Mouse (Mus musculus) kidney, embryonic 16.5 days (tissue): ENCODE results near the gene Cdk16. TPM values are rescaled to one million over a fixed set of nuclear protein-coding genes. Genes with fewer than 3 reads are reported as not detected.

ENCODE experiments used
- ATAC-seq: fragments of 200-750 bp; cut with Nextera tagmentation; 2 replicates; pipeline ENCODE4 v1.8.0; 2017; ENCODE audit warnings: moderate TSS enrichment; ENCODE audit not compliant: low FRiP score, low TSS enrichment
- H3K27ac ChIP-seq: fragments of 300-500 bp; sonication (generic); 2 replicates; pipeline ENCODE4 v1.5.1; 2014; ENCODE audit warnings: low read length
- H3K27me3 ChIP-seq: fragments of 300-500 bp; sonication (generic); 2 replicates; pipeline ENCODE4 v1.6.1; 2014; ENCODE audit warnings: low read length, control low read depth, mixed read lengths; ENCODE audit not compliant: insufficient read depth
- H3K36me3 ChIP-seq: fragments of 300-500 bp; sonication (generic); 2 replicates; pipeline ENCODE4 v1.6.1; 2014; ENCODE audit warnings: low read length, control low read depth, mixed read lengths; ENCODE audit not compliant: insufficient read depth
- H3K4me1 ChIP-seq: fragments of 300-500 bp; sonication (generic); 2 replicates; pipeline ENCODE4 v1.6.1; 2014; ENCODE audit warnings: low read length, control low read depth, mixed read lengths; ENCODE audit not compliant: insufficient read depth
- H3K4me2 ChIP-seq: fragments of 300-500 bp; sonication (generic); replicated peaks from 2 replicates; pipeline ENCODE4 v1.6.1; 2014; ENCODE audit warnings: low read depth, low read length
- H3K4me3 ChIP-seq: fragments of 300-500 bp; sonication (generic); 2 replicates; pipeline ENCODE4 v1.5.1; 2014; ENCODE audit warnings: mild to moderate bottlenecking, low read length
- H3K9ac ChIP-seq: fragments of 300-500 bp; sonication (generic); replicated peaks from 2 replicates; pipeline ENCODE4 v1.6.1; 2014; ENCODE audit warnings: low read length
- H3K9me3 ChIP-seq: fragments of 300-500 bp; sonication (generic); 2 replicates; pipeline ENCODE4 v1.6.1; 2016; ENCODE audit warnings: low read length, control low read depth
- WGBS: fragments of 180-500 bp; shearing (Covaris S2); extraction: QIAGEN DNeasy Blood & Tissue Kit; methylation state at CpG from one replicate; pipeline ENCODE4 v1.1.7; 2014; 5-methylcytosine and 5-hydroxymethylcytosine counted together
- polyA plus RNA-seq: library from polyadenylated mRNA; unstranded; fragments of >200 nt; fragmentation: Nextera tagmentation; extraction: Ambion mirVana; gene quantifications from 2 replicates; pipeline ENCODE4 v1.2.1, GENCODE M21; 2015

Gene Cdk16
- 101 and 110 TPM in 2 replicates for polyA plus RNA-seq

DNA sequence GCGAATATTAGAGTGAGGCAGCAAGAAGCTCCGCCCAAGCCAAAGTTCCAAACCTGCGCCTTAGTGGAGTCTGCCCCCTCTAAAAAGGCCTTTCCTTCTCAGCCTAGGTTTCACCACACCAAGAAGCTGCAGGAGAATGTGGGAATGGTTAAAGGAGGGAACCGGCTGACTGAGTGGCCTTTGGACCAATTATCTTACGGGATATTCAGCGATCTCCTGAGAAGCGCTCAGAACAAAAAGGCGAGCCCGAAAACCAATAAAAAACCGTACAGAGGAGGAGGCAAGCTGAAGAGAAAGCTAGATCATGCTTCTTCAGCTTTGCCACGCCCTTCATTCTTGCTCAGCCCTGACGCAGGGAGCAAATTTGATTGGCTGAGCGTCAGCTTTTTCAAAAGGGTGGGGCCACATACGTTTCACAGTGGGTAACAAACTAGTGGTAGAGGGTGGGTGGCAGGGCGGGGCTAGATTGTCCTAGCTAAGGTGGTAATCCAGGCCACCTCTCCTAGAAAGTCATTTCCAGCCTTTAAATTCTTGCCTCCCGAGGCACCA is at the start of gene Cdk16:
Cdk16 (plus strand) TSS at position 436 of the 549 bp plus-strand sequence.
- Histone ChIP-seq H3K4me1 (peaks cover 14% of the 10 kb centered on the region), H3K9me3 (no peaks in the 10 kb centered on the region), H3K9ac (peak within 1 kb of the TSS; percentile 88), H3K27ac (peak within 1 kb of the TSS; percentile 96), H3K4me3 (peak within 1 kb of the TSS; percentile 70), H3K36me3 (peaks cover 10% of the 10 kb centered on the region; the same call in 1 of the 2 replicates), H3K27me3 (no peaks in the 10 kb centered on the region), H3K4me2 (peak within 1 kb of the TSS; percentile 71)
- 23% methylated on average over 16 of the region's 16 CpGs for WGBS
- peak; percentile 96 for ATAC-seq

DNA sequence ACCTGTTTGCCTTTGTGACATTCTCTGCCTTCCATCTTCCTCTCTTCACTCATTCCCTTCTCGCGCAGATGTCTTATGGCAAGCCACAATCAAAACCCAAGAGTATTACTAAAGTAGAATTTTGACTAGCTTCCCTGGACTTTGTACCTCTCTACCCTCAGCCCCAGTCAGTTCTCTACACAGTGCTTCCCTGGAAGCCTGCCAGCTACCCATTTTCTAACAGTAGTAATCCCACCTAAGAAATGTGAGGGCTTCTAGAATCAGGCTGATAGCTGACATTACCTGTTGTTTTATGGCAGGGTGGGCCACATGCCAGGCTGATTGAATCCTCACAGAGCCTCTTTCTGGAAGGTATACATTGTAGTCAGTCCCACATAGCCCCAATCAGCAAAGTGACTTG is 49.6 kb upstream of the Cdk16 start:
- no peaks in the 10 kb centered on the region for H3K4me1 ChIP-seq
- ATAC-seq, result no peak
- WGBS, result 89% methylated on average over 2 of the region's 2 CpGs
- peaks cover 43% of the 10 kb centered on the region for H3K36me3 ChIP-seq
- no peaks in the 10 kb centered on the region for H3K27me3 ChIP-seq
- no peak overlapping the region for H3K9ac ChIP-seq
- H3K27ac ChIP-seq, result no peak overlapping the region
- no peak overlapping the region for H3K4me2 ChIP-seq
- H3K4me3 ChIP-seq, result no peak overlapping the region
- H3K9me3 ChIP-seq, result no peaks in the 10 kb centered on the region

DNA sequence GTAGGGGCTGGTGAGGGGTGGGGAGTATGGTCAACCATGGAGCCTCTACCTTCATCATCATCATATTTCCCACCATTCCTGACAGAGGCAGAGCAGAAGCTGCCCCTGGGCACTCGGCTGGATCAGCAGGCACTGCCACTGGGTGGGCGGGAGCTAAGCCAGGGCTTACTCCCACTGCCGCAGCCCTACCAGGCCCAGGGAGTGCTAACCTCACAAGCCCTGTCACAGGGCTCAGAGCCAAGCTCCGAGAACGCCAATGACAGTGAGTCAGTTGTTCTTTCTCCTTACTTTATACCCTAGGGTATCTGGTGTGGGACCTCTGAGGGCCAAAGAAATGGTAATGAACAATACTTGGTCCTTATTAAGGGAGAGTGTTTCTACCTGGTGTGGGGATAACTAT is 43.0 kb upstream of the Cdk16 start:
- Histone ChIP-seq H3K4me1 (no peaks in the 10 kb centered on the region), H3K4me3 (no peak overlapping the region), H3K27ac (no peak overlapping the region), H3K9me3 (no peaks in the 10 kb centered on the region), H3K36me3 (peaks cover 46% of the 10 kb centered on the region), H3K4me2 (no peak overlapping the region), H3K27me3 (no peaks in the 10 kb centered on the region), H3K9ac (no peak overlapping the region)
- no peak for ATAC-seq
- WGBS, result 85% methylated on average over 5 of the region's 5 CpGs

DNA sequence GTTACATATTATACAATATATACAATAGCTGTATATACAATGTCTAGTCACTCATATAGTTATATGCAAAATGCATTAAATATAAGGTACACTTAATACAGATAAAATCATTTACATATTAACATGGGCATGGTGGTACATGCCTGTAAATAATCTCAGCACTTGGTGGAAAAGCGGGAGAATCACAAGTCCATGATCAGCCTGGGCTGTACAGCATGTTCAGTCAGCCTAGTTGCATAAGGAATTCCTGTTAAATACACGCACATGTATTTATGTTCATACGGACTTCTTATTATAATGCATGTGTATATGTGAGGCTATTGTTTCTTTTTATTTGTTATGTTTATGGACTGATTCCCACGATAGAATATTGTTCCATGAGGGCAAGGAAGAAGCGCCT is 30.2 kb upstream of the Cdk16 start:
- Histone ChIP-seq H3K4me2 (peak overlapping the region; percentile 78), H3K9ac (no peak overlapping the region), H3K27me3 (no peaks in the 10 kb centered on the region), H3K36me3 (no peaks in the 10 kb centered on the region), H3K4me3 (peak overlapping the region; percentile 58), H3K9me3 (no peaks in the 10 kb centered on the region), H3K4me1 (no peaks in the 10 kb centered on the region), H3K27ac (no peak overlapping the region)
- WGBS, result 36% methylated on average over 5 of the region's 5 CpGs
- no peak for ATAC-seq

DNA sequence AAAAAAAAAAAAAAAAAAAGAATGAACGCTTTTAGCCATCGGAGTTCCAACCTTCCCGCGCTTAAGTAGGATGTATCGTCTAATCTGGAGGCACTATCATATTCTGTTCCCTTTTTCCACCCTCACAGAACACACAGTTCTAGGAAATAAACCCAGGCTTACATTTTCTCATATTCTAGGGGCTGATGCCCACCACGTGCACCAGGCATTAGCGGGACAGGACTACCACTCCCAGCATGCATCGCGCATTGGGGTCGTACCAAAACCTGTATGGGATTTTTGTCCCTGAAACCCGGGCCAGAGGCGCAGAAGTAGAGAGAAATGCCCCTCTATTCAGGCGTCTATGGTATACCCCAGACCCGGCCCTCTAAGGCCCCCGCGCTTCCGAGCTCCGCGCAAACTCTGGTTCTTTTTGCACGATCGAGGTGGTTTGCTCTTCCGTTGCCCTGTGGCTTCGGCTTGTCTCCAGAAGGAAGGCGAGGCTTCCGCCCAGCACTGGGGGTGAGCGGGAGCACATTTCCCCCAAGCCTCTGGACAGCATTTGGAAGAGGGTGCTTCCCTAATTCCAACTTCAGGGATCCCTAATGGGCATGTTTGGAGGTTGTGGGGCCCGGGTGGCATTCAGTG is 29.6 kb upstream of the Cdk16 start, which contains the start of gene Uba1:
Uba1 (plus strand) TSS at position 301 of the 627 bp plus-strand sequence.
- Histone ChIP-seq H3K9me3 (no peaks in the 10 kb centered on the region), H3K36me3 (no peaks in the 10 kb centered on the region), H3K27ac (peak within 1 kb of the TSS; percentile 62; the same call in 1 of the 2 replicates), H3K4me2 (peak within 1 kb of the TSS; percentile 78), H3K27me3 (no peaks in the 10 kb centered on the region), H3K4me3 (peak within 1 kb of the TSS; percentile 58), H3K4me1 (no peaks in the 10 kb centered on the region), H3K9ac (peak within 1 kb of the TSS; percentile 65)
- 20% methylated on average over 27 of the region's 27 CpGs for WGBS
- ATAC-seq, result peak; percentile 87

DNA sequence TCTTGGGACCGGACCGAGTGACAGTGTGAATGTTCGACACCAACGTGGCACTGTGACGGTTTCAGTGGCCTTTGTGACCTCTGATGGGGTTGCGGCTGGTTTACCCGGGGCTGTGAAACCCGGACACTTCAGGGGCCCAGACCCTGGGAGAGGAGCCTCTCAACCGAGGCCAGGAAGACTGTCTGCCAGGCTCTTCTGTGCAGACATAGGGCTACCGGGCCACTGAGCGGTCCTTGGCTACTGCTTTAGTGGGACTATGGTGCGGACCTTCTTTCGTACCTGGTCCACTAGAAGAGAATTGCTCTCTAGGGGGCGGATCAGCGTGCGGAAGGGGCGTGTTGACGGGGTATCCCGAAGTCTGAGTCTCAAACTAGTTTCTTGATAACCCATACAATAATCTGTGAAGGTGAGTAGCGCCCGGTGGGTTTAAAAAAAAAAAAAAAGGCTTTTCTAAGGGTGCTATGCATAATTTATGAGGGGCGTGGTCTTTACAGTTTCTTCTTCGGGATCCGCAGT is 28.8 kb upstream of the Cdk16 start:
- H3K36me3 ChIP-seq, result no peaks in the 10 kb centered on the region
- H3K4me1 ChIP-seq, result 0 out of 2 replicates have a peak, but pooled peaks cover under 1% of the 10 kb centered on the region
- H3K4me2 ChIP-seq, result peak overlapping the region; percentile 78
- H3K27me3 ChIP-seq, result no peaks in the 10 kb centered on the region
- peak overlapping the region; percentile 65 for H3K9ac ChIP-seq
- 24% methylated on average over 24 of the region's 24 CpGs for WGBS
- H3K4me3 ChIP-seq, result peak overlapping the region; percentile 58
- no peaks in the 10 kb centered on the region for H3K9me3 ChIP-seq
- H3K27ac ChIP-seq, result peak overlapping the region; percentile 62; the same call in 1 of the 2 replicates
- peak; percentile 37; the same call in 1 of the 2 replicates for ATAC-seq

DNA sequence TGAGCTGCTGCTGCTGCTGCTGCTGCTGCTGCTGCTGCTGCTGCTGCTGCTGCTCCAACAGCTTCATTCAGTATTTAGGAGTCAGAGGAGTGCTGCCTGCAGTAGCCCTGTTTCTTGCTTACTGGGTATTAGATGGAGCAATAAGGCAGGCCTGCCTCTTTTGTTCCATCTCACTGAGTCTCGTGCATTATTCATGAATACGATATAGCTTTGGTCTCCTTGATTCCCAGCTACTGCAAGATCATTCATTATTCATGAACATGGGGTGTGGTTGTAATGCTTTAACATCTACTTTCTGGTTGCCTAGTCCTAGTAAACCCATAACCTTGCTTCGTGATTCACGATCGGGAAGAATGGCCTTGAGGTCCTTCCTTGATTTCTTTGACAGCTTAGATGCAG is 25.4 kb upstream of the Cdk16 start:
- ATAC-seq, result peak; percentile 18
- H3K27ac ChIP-seq, result no peak overlapping the region
- H3K4me1 ChIP-seq, result 0 out of 2 replicates have a peak, but pooled peaks cover 3% of the 10 kb centered on the region
- H3K9ac ChIP-seq, result no peak overlapping the region
- H3K27me3 ChIP-seq, result no peaks in the 10 kb centered on the region
- peak overlapping the region; percentile 67 for H3K4me3 ChIP-seq
- 0 out of 2 replicates have a peak overlapping the region, but pooled peaks have one; percentile 10 for H3K4me2 ChIP-seq
- H3K36me3 ChIP-seq, result no peaks in the 10 kb centered on the region
- 29% methylated on average over 5 of the region's 5 CpGs for WGBS
- H3K9me3 ChIP-seq, result no peaks in the 10 kb centered on the region

DNA sequence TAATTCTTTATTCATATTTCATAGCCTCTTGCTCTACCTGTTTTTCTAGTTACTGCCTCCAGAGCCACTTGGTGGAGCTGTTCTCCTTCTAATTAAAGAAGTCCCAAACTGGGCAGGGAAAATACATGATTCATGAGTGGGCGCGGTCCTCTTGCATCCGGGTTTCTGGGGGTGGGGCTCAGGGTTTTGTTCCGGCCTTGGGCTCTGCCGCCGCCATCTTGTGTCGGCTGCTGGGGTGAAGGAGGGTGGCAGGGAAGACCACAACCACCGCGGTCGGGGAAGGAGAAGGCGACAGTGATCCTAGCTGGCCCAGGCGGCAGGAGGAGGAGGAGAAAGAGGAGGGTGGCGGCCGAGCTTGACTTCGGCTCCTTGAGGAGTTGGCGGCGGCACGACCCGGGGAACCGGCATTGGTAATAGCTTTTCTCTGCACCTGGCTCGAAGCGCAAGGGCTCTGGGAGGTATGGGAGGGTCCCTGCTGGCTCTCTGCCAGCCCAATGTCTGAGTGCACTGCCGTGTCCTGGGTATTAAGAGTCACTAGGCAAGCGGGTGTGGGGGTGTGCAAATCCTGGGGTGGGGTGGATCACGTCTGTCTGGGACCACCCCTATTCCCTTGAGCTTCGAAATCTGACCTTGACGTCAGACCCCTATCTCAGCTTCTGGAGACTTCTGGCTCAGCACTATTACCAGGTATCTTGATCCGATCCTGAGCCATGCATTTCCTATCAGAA is 24.9 kb upstream of the Cdk16 start:
- 17% methylated on average over 24 of the region's 28 CpGs for WGBS
- ATAC-seq, result peak; percentile 85

DNA sequence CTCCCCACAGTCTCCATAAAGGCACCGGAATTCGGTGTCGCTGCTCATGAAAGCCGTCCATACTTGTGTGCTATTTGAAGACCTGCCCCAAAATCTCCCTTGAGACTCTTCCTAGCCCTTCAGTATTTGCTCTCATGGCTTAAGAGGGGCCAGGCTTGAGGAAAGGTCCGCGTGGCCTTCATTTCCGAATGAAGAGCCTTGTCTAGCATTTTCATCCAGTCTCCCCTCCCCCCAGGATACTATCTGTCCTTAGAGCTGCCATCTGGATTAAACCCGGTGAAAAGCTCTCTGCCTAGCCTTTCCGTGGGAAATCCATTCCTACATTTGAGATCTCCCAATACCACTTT is 24.3 kb upstream of the Cdk16 start:
- peak overlapping the region; percentile 76 for H3K27ac ChIP-seq
- peak overlapping the region; percentile 67 for H3K4me3 ChIP-seq
- 0 out of 2 replicates have a peak, but pooled peaks cover 2% of the 10 kb centered on the region for H3K36me3 ChIP-seq
- peak overlapping the region; percentile 81 for H3K9ac ChIP-seq
- H3K9me3 ChIP-seq, result no peaks in the 10 kb centered on the region
- 23% methylated on average over 9 of the region's 9 CpGs for WGBS
- H3K4me2 ChIP-seq, result peak overlapping the region; percentile 67
- peak; percentile 2; the same call in 1 of the 2 replicates for ATAC-seq
- 0 out of 2 replicates have a peak, but pooled peaks cover 3% of the 10 kb centered on the region for H3K4me1 ChIP-seq
- no peaks in the 10 kb centered on the region for H3K27me3 ChIP-seq

More for the DNA sequence above, 24.9 kb upstream of the Cdk16 start:
- H3K9me3 ChIP-seq, result no peaks in the 10 kb centered on the region
- H3K4me2 ChIP-seq, result peak overlapping the region; percentile 67
- H3K27ac ChIP-seq, result peak overlapping the region; percentile 76
- H3K4me1 ChIP-seq, result 0 out of 2 replicates have a peak, but pooled peaks cover 3% of the 10 kb centered on the region
- H3K9ac ChIP-seq, result peak overlapping the region; percentile 81
- H3K4me3 ChIP-seq, result peak overlapping the region; percentile 67
- no peaks in the 10 kb centered on the region for H3K36me3 ChIP-seq
- H3K27me3 ChIP-seq, result no peaks in the 10 kb centered on the region
